Mouse (Mus musculus): ENCODE measurements around the gene Dbndd2.

Gene Dbndd2

GRCm38 (mm10) chr2:164537003-164537402 is 51.1 kb downstream of the Dbndd2 start:
- DNase-seq (ENCODE audit: low spot score in 2 of 2): no peak

- no peak for DNase-seq (ENCODE audit: low spot score in 2 of 2)
These were observed 54.9 kb downstream of the Dbndd2 start for GRCm38 (mm10) chr2:164540652-164541427.

GRCm38 (mm10) chr2:164542132-164542531 is 56.2 kb downstream of the Dbndd2 start:
- DNase-seq (ENCODE audit: low spot score in 2 of 2): peak; percentile 35 to 81

GRCm38 (mm10) chr2:164542598-164542997 is 56.7 kb downstream of the Dbndd2 start:
- no peak for DNase-seq (ENCODE audit: low spot score in 2 of 2)

Data from left cerebral cortex, adult 9 months (tissue).